Mouse (Mus musculus): ENCODE results near the gene Tymp. TPM values are rescaled to one million over a fixed set of nuclear protein-coding genes. Genes with fewer than 3 reads are reported as not detected.

Tymp gene
- polyA plus RNA-seq, 1 experiment, result 4.1 TPM

- Histone ChIP-seq H3K79me2 (ENCODE audit: control insufficient read depth, insufficient read depth) (peaks cover 76% of the 10 kb centered on the region), H3K27me3 (ENCODE audit: control insufficient read depth, insufficient read depth, insufficient read length) (no peaks in the 10 kb centered on the region), H3K4me2 (ENCODE audit: low read depth) (no peak overlapping the region), H3K36me3 (ENCODE audit: control insufficient read depth, insufficient read depth) (peaks cover 40% of the 10 kb centered on the region), H3K4me3 (no peak overlapping the region), H3ac (ENCODE audit: control insufficient read depth, insufficient read length) (no peak overlapping the region)
- TF ChIP-seq SRF (IDR thresholded peaks at IDR 0.05; ENCODE audit: control insufficient read depth, insufficient read length, low read depth), result no peak
- TF ChIP-seq TCF3 (IDR thresholded peaks at IDR 0.05; ENCODE audit: insufficient read length, low read depth), result no peak
- no peak for TF ChIP-seq POLR2AphosphoS2 (IDR thresholded peaks at IDR 0.05; ENCODE audit: insufficient read length, low read depth)
- TF ChIP-seq MYOD1 (IDR thresholded peaks at IDR 0.05; ENCODE audit: control insufficient read depth in 1 of 3, insufficient read length in 2 of 3, low read depth in 2 of 3), result no peak
Observed at GRCm38 (mm10) chr15:89358784-89359183, 18.1 kb downstream of the Tymp start.

- peak overlapping the region; percentile 97 for H3K4me3 ChIP-seq
- peaks cover 24% of the 10 kb centered on the region for H3K36me3 ChIP-seq (ENCODE audit: control insufficient read depth, insufficient read depth)
- H3K4me2 ChIP-seq (ENCODE audit: low read depth), result peak overlapping the region; percentile 86
- H3K79me2 ChIP-seq (ENCODE audit: control insufficient read depth, insufficient read depth), result peaks cover 71% of the 10 kb centered on the region
- TF ChIP-seq MAX (IDR thresholded peaks at IDR 0.05; ENCODE audit: low read depth) (no peak), POLR2A (IDR thresholded peaks at IDR 0.05; ENCODE audit: insufficient read length, low read depth) (peak; percentile 47), E2F4 (IDR thresholded peaks at IDR 0.05; ENCODE audit: insufficient read depth) (peak; percentile 13), POLR2AphosphoS2 (IDR thresholded peaks at IDR 0.05; ENCODE audit: insufficient read length, low read depth) (peak; percentile 58), TCF3 (IDR thresholded peaks at IDR 0.05; ENCODE audit: insufficient read length, low read depth) (no peak)
- H3K27me3 ChIP-seq (ENCODE audit: control insufficient read depth, insufficient read depth, insufficient read length), result no peaks in the 10 kb centered on the region
- peak overlapping the region; percentile 67 for H3ac ChIP-seq (ENCODE audit: control insufficient read depth, insufficient read length)
Observed at GRCm38 (mm10) chr15:89356372-89356771, 20.5 kb downstream of the Tymp start.

GRCm38 (mm10) chr15:89355241-89356187 lies 21.3 kb downstream of the Tymp start, which contains the start of the genes Lmf2 and Ncaph2:
Lmf2 (minus strand) TSS chr15:89355659.
Ncaph2 (plus strand) TSS chr15:89355719.
- TF ChIP-seq E2F4 (IDR thresholded peaks at IDR 0.05; ENCODE audit: insufficient read depth), result peak; percentile 89
- TF ChIP-seq SRF (IDR thresholded peaks at IDR 0.05; ENCODE audit: control insufficient read depth, insufficient read length, low read depth), result peak; percentile 84
- peak; percentile 70 for TF ChIP-seq POLR2A (IDR thresholded peaks at IDR 0.05; ENCODE audit: insufficient read length, low read depth)
- no peak for TF ChIP-seq MAX (IDR thresholded peaks at IDR 0.05; ENCODE audit: low read depth)
- no peak for TF ChIP-seq MYOD1 (IDR thresholded peaks at IDR 0.05; ENCODE audit: control insufficient read depth in 1 of 3, insufficient read length in 2 of 3, low read depth in 2 of 3)
- TF ChIP-seq CEBPB (IDR thresholded peaks at IDR 0.05; ENCODE audit: insufficient read depth, poor library complexity, severe bottlenecking), result no peak
- no peak for TF ChIP-seq TCF3 (IDR thresholded peaks at IDR 0.05; ENCODE audit: insufficient read length, low read depth)
- no peak for TF ChIP-seq USF1 (IDR thresholded peaks at IDR 0.05; ENCODE audit: low read depth)
- peak in 1 of 3 experiments; percentile 7 for TF ChIP-seq MYOG (IDR thresholded peaks at IDR 0.05; ENCODE audit: control insufficient read depth in 1 of 3, insufficient read depth in 1 of 3, insufficient read length in 2 of 3, low read depth in 2 of 3)
- TF ChIP-seq POLR2AphosphoS2 (IDR thresholded peaks at IDR 0.05; ENCODE audit: insufficient read length, low read depth), result peak; percentile 78
- no peak for TF ChIP-seq TCF12 (IDR thresholded peaks at IDR 0.05; ENCODE audit: insufficient read depth, poor library complexity, severe bottlenecking)
- no peak for TF ChIP-seq REST (IDR thresholded peaks at IDR 0.05; ENCODE audit: insufficient read depth, insufficient read length)
- Histone ChIP-seq H3K4me3 (peak within 1 kb of the TSS; percentile 97), H3K4me2 (ENCODE audit: low read depth) (peak within 1 kb of the TSS; percentile 86), H3K36me3 (ENCODE audit: control insufficient read depth, insufficient read depth) (peaks cover 15% of the 10 kb centered on the region), H3ac (ENCODE audit: control insufficient read depth, insufficient read length) (peak within 1 kb of the TSS; percentile 67), H3K79me2 (ENCODE audit: control insufficient read depth, insufficient read depth) (peaks cover 62% of the 10 kb centered on the region), H3K27me3 (ENCODE audit: control insufficient read depth, insufficient read depth, insufficient read length) (no peaks in the 10 kb centered on the region)

GRCm38 (mm10) chr15:89354455-89354854 lies 22.4 kb downstream of the Tymp start:
- Histone ChIP-seq H3K4me2 (ENCODE audit: low read depth) (peak overlapping the region; percentile 75), H3ac (ENCODE audit: control insufficient read depth, insufficient read length) (peak overlapping the region; percentile 67), H3K4me3 (peak overlapping the region; percentile 97), H3K36me3 (ENCODE audit: control insufficient read depth, insufficient read depth) (peaks cover 12% of the 10 kb centered on the region), H3K27me3 (ENCODE audit: control insufficient read depth, insufficient read depth, insufficient read length) (no peaks in the 10 kb centered on the region), H3K79me2 (ENCODE audit: control insufficient read depth, insufficient read depth) (peaks cover 51% of the 10 kb centered on the region)
- TF ChIP-seq POLR2AphosphoS2 (IDR thresholded peaks at IDR 0.05; ENCODE audit: insufficient read length, low read depth), result no peak

- H3K36me3 ChIP-seq (ENCODE audit: control insufficient read depth, insufficient read depth), result peaks cover 9% of the 10 kb centered on the region
- TF ChIP-seq CEBPB (IDR thresholded peaks at IDR 0.05; ENCODE audit: insufficient read depth, poor library complexity, severe bottlenecking) (no peak), POLR2AphosphoS2 (IDR thresholded peaks at IDR 0.05; ENCODE audit: insufficient read length, low read depth) (no peak), MYOD1 (IDR thresholded peaks at IDR 0.05; ENCODE audit: control insufficient read depth in 1 of 3, insufficient read length in 2 of 3, low read depth in 2 of 3) (no peak), MAX (IDR thresholded peaks at IDR 0.05; ENCODE audit: low read depth) (no peak), POLR2A (IDR thresholded peaks at IDR 0.05; ENCODE audit: insufficient read length, low read depth) (no peak), REST (IDR thresholded peaks at IDR 0.05; ENCODE audit: insufficient read depth, insufficient read length) (no peak), E2F4 (IDR thresholded peaks at IDR 0.05; ENCODE audit: insufficient read depth) (no peak), TCF3 (IDR thresholded peaks at IDR 0.05; ENCODE audit: insufficient read length, low read depth) (no peak), TCF12 (IDR thresholded peaks at IDR 0.05; ENCODE audit: insufficient read depth, poor library complexity, severe bottlenecking) (no peak)
- H3K27me3 ChIP-seq (ENCODE audit: control insufficient read depth, insufficient read depth, insufficient read length), result no peaks in the 10 kb centered on the region
- H3K4me3 ChIP-seq, result peak overlapping the region; percentile 97
- H3ac ChIP-seq (ENCODE audit: control insufficient read depth, insufficient read length), result no peak overlapping the region
- peaks cover 45% of the 10 kb centered on the region for H3K79me2 ChIP-seq (ENCODE audit: control insufficient read depth, insufficient read depth)
- H3K4me2 ChIP-seq (ENCODE audit: low read depth), result peak overlapping the region; percentile 75
Observed at GRCm38 (mm10) chr15:89353837-89354236, 23.0 kb downstream of the Tymp start.
